Mouse (Mus musculus) stomach, postnatal 0 days (tissue): ENCODE measurements around the gene Susd2. TPM values are rescaled to one million over a fixed set of nuclear protein-coding genes. Genes with fewer than 3 reads are reported as not detected.

Experiments
- ATAC-seq: fragments of 200-750 bp; cut with Nextera tagmentation; 2 replicates; pipeline ENCODE4 v1.8.0; 2017; ENCODE audit not compliant: low FRiP score, low TSS enrichment
- DNase-seq: peaks from one replicate; pipeline ENCODE4 v3.0.0-alpha.2; 2016; ENCODE audit warnings: low spot score
- H3K27ac ChIP-seq: fragments of 300-500 bp; sonication (generic); replicated peaks from 2 replicates; pipeline ENCODE4 v1.5.1; 2014; ENCODE audit warnings: mild to moderate bottlenecking, control low read depth
- H3K27me3 ChIP-seq: fragments of 300-500 bp; sonication (generic); 2 replicates; pipeline ENCODE4 v1.6.1; 2014; ENCODE audit warnings: low read length; ENCODE audit not compliant: control insufficient read depth, insufficient read depth
- H3K36me3 ChIP-seq: fragments of 300-500 bp; sonication (generic); 2 replicates; pipeline ENCODE4 v1.6.1; 2014; ENCODE audit warnings: low read length, mixed read lengths; ENCODE audit not compliant: control insufficient read depth, insufficient read depth
- H3K4me1 ChIP-seq: fragments of 300-500 bp; sonication (generic); replicated peaks from 2 replicates; pipeline ENCODE4 v1.6.1; 2014; ENCODE audit warnings: antibody characterized with exemption; ENCODE audit not compliant: control insufficient read depth, insufficient read depth
- H3K4me2 ChIP-seq: fragments of 300-500 bp; sonication (generic); replicated peaks from 2 replicates; pipeline ENCODE4 v1.6.1; 2014; ENCODE audit warnings: low read depth, mild to moderate bottlenecking, control low read depth, moderate library complexity
- H3K4me3 ChIP-seq: fragments of 300-500 bp; sonication (generic); 2 replicates; pipeline ENCODE4 v1.5.1; 2014; ENCODE audit warnings: low read depth, low read length, control low read depth
- H3K9ac ChIP-seq: fragments of 300-500 bp; sonication (generic); 2 replicates; pipeline ENCODE4 v1.6.1; 2014; ENCODE audit warnings: mild to moderate bottlenecking, low read length, control low read depth, mixed read lengths
- H3K9me3 ChIP-seq: fragments of 300-500 bp; sonication (generic); 2 replicates; pipeline ENCODE4 v1.6.1; 2016; ENCODE audit warnings: low read length; ENCODE audit not compliant: control insufficient read depth
- CTCF ChIP-seq: IDR thresholded peaks from 2 replicates; pipeline ENCODE4 v1.5.1; 2016; ENCODE audit warnings: antibody characterized with exemption, low read depth, mild to moderate bottlenecking, moderate library complexity
- EP300 ChIP-seq: optimal IDR thresholded peaks from 2 replicates; pipeline ENCODE3; 2016; ENCODE audit warnings: antibody characterized with exemption
- WGBS: fragments of 180-500 bp; shearing (Covaris S2); extraction: QIAGEN DNeasy Blood & Tissue Kit; methylation state at CpG from one replicate; pipeline ENCODE4 v1.1.7; 2014; 5-methylcytosine and 5-hydroxymethylcytosine counted together
- polyA plus RNA-seq: library from polyadenylated mRNA; unstranded; fragments of >200 nt; fragmentation: Nextera tagmentation; extraction: Ambion mirVana; gene quantifications from 2 replicates; pipeline ENCODE4 v1.2.1, GENCODE M21; 2015

The Susd2 gene
- polyA plus RNA-seq, 1 experiment from 2014 or later, result 12.2 TPM

- Histone ChIP-seq H3K27me3 (no peaks in the 10 kb centered on the region), H3K9ac (no peak overlapping the region), H3K9me3 (no peaks in the 10 kb centered on the region), H3K36me3 (peaks cover 43% of the 10 kb centered on the region), H3K4me3 (no peak overlapping the region), H3K4me2 (no peak overlapping the region), H3K4me1 (no peaks in the 10 kb centered on the region), H3K27ac (no peak overlapping the region)
- ATAC-seq (no peak), DNase-seq (no peak)
- WGBS, result 97% methylated on average over 16 of the region's 16 CpGs
- TF ChIP-seq CTCF, result no peak
- TF ChIP-seq EP300, result no peak
Observed at GRCm38 (mm10) chr10:75651381-75652068, 7.7 kb upstream of the Susd2 start.

GRCm38 (mm10) chr10:75650306-75650902 lies 6.6 kb upstream of the Susd2 start:
- Histone ChIP-seq H3K27me3 (no peaks in the 10 kb centered on the region), H3K9me3 (no peaks in the 10 kb centered on the region), H3K36me3 (peaks cover 40% of the 10 kb centered on the region), H3K4me2 (no peak overlapping the region), H3K9ac (no peak overlapping the region), H3K4me3 (no peak overlapping the region), H3K27ac (no peak overlapping the region), H3K4me1 (no peaks in the 10 kb centered on the region)
- TF ChIP-seq CTCF (no peak), EP300 (no peak)
- no peak for DNase-seq
- WGBS, result 91% methylated on average over 6 of the region's 6 CpGs
- ATAC-seq, result no peak

- Histone ChIP-seq H3K4me2 (no peak overlapping the region), H3K4me1 (no peaks in the 10 kb centered on the region), H3K4me3 (no peak overlapping the region), H3K9ac (no peak overlapping the region), H3K27ac (0 out of 2 replicates have a peak overlapping the region, but pooled peaks have one; percentile 1), H3K27me3 (no peaks in the 10 kb centered on the region), H3K9me3 (no peaks in the 10 kb centered on the region), H3K36me3 (peaks cover 33% of the 10 kb centered on the region)
- 85% methylated on average over 4 of the region's 4 CpGs for WGBS
- no peak for ATAC-seq
- no peak for TF ChIP-seq CTCF
- no peak for TF ChIP-seq EP300
- no peak for DNase-seq
Observed at GRCm38 (mm10) chr10:75649406-75649995, 5.7 kb upstream of the Susd2 start.

- H3K27me3 ChIP-seq, result no peaks in the 10 kb centered on the region
- WGBS, result 72% methylated on average over 7 of the region's 7 CpGs
- ATAC-seq, result no peak
- no peak overlapping the region for H3K4me3 ChIP-seq
- no peaks in the 10 kb centered on the region for H3K9me3 ChIP-seq
- H3K27ac ChIP-seq, result 0 out of 2 replicates have a peak overlapping the region, but pooled peaks have one; percentile 1
- H3K9ac ChIP-seq, result no peak overlapping the region
- H3K4me2 ChIP-seq, result no peak overlapping the region
- TF ChIP-seq EP300 (no peak), CTCF (no peak)
- H3K36me3 ChIP-seq, result peaks cover 33% of the 10 kb centered on the region
- no peaks in the 10 kb centered on the region; the same call in 1 of the 2 replicates for H3K4me1 ChIP-seq
- no peak for DNase-seq
Observed at GRCm38 (mm10) chr10:75649001-75649400, 5.2 kb upstream of the Susd2 start.

GRCm38 (mm10) chr10:75648091-75648490 lies 4.3 kb upstream of the Susd2 start:
- no peak for DNase-seq
- 79% methylated on average over 6 of the region's 6 CpGs for WGBS
- TF ChIP-seq EP300 (no peak), CTCF (no peak)
- Histone ChIP-seq H3K4me1 (no peaks in the 10 kb centered on the region; the same call in 1 of the 2 replicates), H3K27me3 (no peaks in the 10 kb centered on the region), H3K4me3 (no peak overlapping the region), H3K9ac (no peak overlapping the region), H3K4me2 (no peak overlapping the region), H3K36me3 (peaks cover 33% of the 10 kb centered on the region), H3K9me3 (no peaks in the 10 kb centered on the region), H3K27ac (peak overlapping the region; percentile 86)
- no peak for ATAC-seq

GRCm38 (mm10) chr10:75647362-75647761 lies 3.6 kb upstream of the Susd2 start:
- WGBS, result 46% methylated on average over 3 of the region's 3 CpGs
- Histone ChIP-seq H3K4me1 (no peaks in the 10 kb centered on the region; the same call in 1 of the 2 replicates), H3K9ac (no peak overlapping the region), H3K4me2 (no peak overlapping the region), H3K36me3 (peaks cover 28% of the 10 kb centered on the region), H3K27me3 (no peaks in the 10 kb centered on the region), H3K9me3 (no peaks in the 10 kb centered on the region), H3K27ac (peak overlapping the region; percentile 86), H3K4me3 (no peak overlapping the region)
- DNase-seq, result no peak
- ATAC-seq, result peak; percentile 33; the same call in 1 of the 2 replicates
- TF ChIP-seq CTCF (no peak), EP300 (no peak)
